Mouse (Mus musculus): Measurements from ENCODE around the gene Lce1f. TPM values are rescaled to one million over a fixed set of nuclear protein-coding genes. Genes with fewer than 3 reads are reported as not detected.
"Not testable (repeated sequence)": the region's sequence is repeated elsewhere in the genome, so short reads cannot be mapped to it uniquely, and the experiment has no call there.

The Lce1f gene
- polyA plus RNA-seq, 1 experiment from 2014 or later = not detected

- not testable (repeated sequence) for H3K4me2 ChIP-seq (ENCODE audit: low read length); H3K4me1 ChIP-seq (replicated peaks; ENCODE audit: control insufficient read depth, insufficient read depth, low read length); H3K9ac ChIP-seq (replicated peaks; ENCODE audit: low read depth, low read length); H3K9me3 ChIP-seq (ENCODE audit: control insufficient read depth, low read length); ATAC-seq; H3K27ac ChIP-seq (ENCODE audit: low read length); H3K4me3 ChIP-seq (replicated peaks; ENCODE audit: low read length); H3K36me3 ChIP-seq (ENCODE audit: control insufficient read depth, insufficient read depth); H3K27me3 ChIP-seq (replicated peaks; ENCODE audit: control insufficient read depth, insufficient read depth, low read length)
- 93% methylated on average over 16 of the region's 16 CpGs for WGBS
Measured at GRCm38 (mm10) chr3:92689154-92689553, 31.0 kb downstream of the Lce1f start.

- no peak for ATAC-seq
- WGBS = 72% methylated on average over 2 of the region's 2 CpGs
- Histone ChIP-seq H3K27me3 (replicated peaks; ENCODE audit: control insufficient read depth, insufficient read depth, low read length) (no peaks in the 10 kb centered on the region), H3K9ac (replicated peaks; ENCODE audit: low read depth, low read length) (no peak within 1 kb of the TSS), H3K9me3 (ENCODE audit: control insufficient read depth, low read length) (no peaks in the 10 kb centered on the region), H3K36me3 (ENCODE audit: control insufficient read depth, insufficient read depth) (no peaks in the 10 kb centered on the region), H3K4me1 (replicated peaks; ENCODE audit: control insufficient read depth, insufficient read depth, low read length) (no peaks in the 10 kb centered on the region), H3K4me3 (replicated peaks; ENCODE audit: low read length) (no peak within 1 kb of the TSS), H3K4me2 (ENCODE audit: low read length) (no peak within 1 kb of the TSS), H3K27ac (ENCODE audit: low read length) (no peak within 1 kb of the TSS)
Measured at GRCm38 (mm10) chr3:92687110-92687509, 33.0 kb downstream of the Lce1f start, which contains the start of gene Lce1d. TSS of gene Lce1d (minus strand) at chr3:92687210.

DNA sequence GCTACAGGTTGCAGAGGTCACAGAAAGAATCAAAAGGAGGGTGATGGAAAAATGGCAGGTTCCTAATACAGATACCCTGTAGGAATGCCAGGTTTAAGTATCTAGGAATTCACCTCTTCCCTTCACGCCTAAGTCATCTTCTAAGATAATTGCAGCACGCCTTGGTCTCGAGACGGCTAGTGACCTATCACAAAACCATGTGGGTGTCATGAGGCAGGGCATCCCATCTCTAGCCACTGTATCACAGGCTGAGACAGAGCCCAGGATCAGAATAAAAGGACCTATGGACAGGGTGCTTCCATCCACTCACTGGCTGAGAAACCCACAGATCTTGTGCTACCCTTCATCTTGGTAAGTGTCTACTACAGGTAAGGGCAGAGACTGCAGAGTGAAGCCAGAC, 41.2 kb downstream of the Lce1f start, which contains the start of gene Lce1c:
Gene Lce1c, plus strand, starts transcription at position 301 of the 400 bp plus-strand sequence.
- ATAC-seq = no peak
- Histone ChIP-seq H3K4me1 (replicated peaks; ENCODE audit: control insufficient read depth, insufficient read depth, low read length) (no peaks in the 10 kb centered on the region), H3K27ac (ENCODE audit: low read length) (no peak within 1 kb of the TSS), H3K4me3 (replicated peaks; ENCODE audit: low read length) (no peak within 1 kb of the TSS), H3K4me2 (ENCODE audit: low read length) (no peak within 1 kb of the TSS), H3K36me3 (ENCODE audit: control insufficient read depth, insufficient read depth) (no peaks in the 10 kb centered on the region), H3K9me3 (ENCODE audit: control insufficient read depth, low read length) (no peaks in the 10 kb centered on the region), H3K9ac (replicated peaks; ENCODE audit: low read depth, low read length) (no peak within 1 kb of the TSS), H3K27me3 (replicated peaks; ENCODE audit: control insufficient read depth, insufficient read depth, low read length) (no peaks in the 10 kb centered on the region)
- 94% methylated on average over 4 of the region's 4 CpGs for WGBS

GRCm38 (mm10) chr3:92670215-92670614, 49.9 kb downstream of the Lce1f start, which contains the start of gene Lce1a2:
TSS of gene Lce1a2 (minus strand) at chr3:92670315.
- no peak for ATAC-seq
- no peaks in the 10 kb centered on the region for H3K36me3 ChIP-seq (ENCODE audit: control insufficient read depth, insufficient read depth)
- no peak within 1 kb of the TSS for H3K9ac ChIP-seq (replicated peaks; ENCODE audit: low read depth, low read length)
- H3K4me2 ChIP-seq (ENCODE audit: low read length) = no peak within 1 kb of the TSS
- no peak within 1 kb of the TSS for H3K4me3 ChIP-seq (replicated peaks; ENCODE audit: low read length)
- no peaks in the 10 kb centered on the region for H3K27me3 ChIP-seq (replicated peaks; ENCODE audit: control insufficient read depth, insufficient read depth, low read length)
- no peaks in the 10 kb centered on the region for H3K9me3 ChIP-seq (ENCODE audit: control insufficient read depth, low read length)
- H3K4me1 ChIP-seq (replicated peaks; ENCODE audit: control insufficient read depth, insufficient read depth, low read length) = no peaks in the 10 kb centered on the region
- H3K27ac ChIP-seq (ENCODE audit: low read length) = no peak within 1 kb of the TSS

Other genes starting within 250 kb of the Lce1f start
- 0.32 TPM in 1 of 2 replicates, not detected in the other for gene Sprr1a, start 234.5 kb downstream of the Lce1f start, polyA plus RNA-seq (2015; fragmentation: Nextera tagmentation; extraction: Ambion mirVana)
- not detected in 2 replicates for gene Sprr4, start 219.9 kb downstream of the Lce1f start, polyA plus RNA-seq (2015; fragmentation: Nextera tagmentation; extraction: Ambion mirVana)
- gene 2310046K23Rik, start 185.8 kb downstream of the Lce1f start, polyA plus RNA-seq (2015; fragmentation: Nextera tagmentation; extraction: Ambion mirVana) = not detected in 2 replicates
- not detected in 2 replicates for gene Ivl, start 146.6 kb downstream of the Lce1f start, polyA plus RNA-seq (2015; fragmentation: Nextera tagmentation; extraction: Ambion mirVana)
- not detected in 2 replicates for gene Smcp, start 131.4 kb downstream of the Lce1f start, polyA plus RNA-seq (2015; fragmentation: Nextera tagmentation; extraction: Ambion mirVana)
- gene 2210017I01Rik, start 112.9 kb downstream of the Lce1f start, polyA plus RNA-seq (2015; fragmentation: Nextera tagmentation; extraction: Ambion mirVana) = not detected in 2 replicates
- not detected in 2 replicates for gene Lce6a, start 98.7 kb downstream of the Lce1f start, polyA plus RNA-seq (2015; fragmentation: Nextera tagmentation; extraction: Ambion mirVana)
- gene Lce1a1, start 72.0 kb downstream of the Lce1f start, polyA plus RNA-seq (2015; fragmentation: Nextera tagmentation; extraction: Ambion mirVana) = not detected in 2 replicates
- not detected in 2 replicates for gene Lce1b, start 63.4 kb downstream of the Lce1f start, polyA plus RNA-seq (2015; fragmentation: Nextera tagmentation; extraction: Ambion mirVana)
- gene Lce1a2, start 50.0 kb downstream of the Lce1f start, polyA plus RNA-seq (2015; fragmentation: Nextera tagmentation; extraction: Ambion mirVana) = not detected in 2 replicates
- gene Lce1c, start 41.1 kb downstream of the Lce1f start, polyA plus RNA-seq (2015; fragmentation: Nextera tagmentation; extraction: Ambion mirVana) = not detected in 2 replicates
- not detected in 2 replicates for gene Lce1d, start 33.1 kb downstream of the Lce1f start, polyA plus RNA-seq (2015; fragmentation: Nextera tagmentation; extraction: Ambion mirVana)
- gene Lce1e, start 11.3 kb downstream of the Lce1f start, polyA plus RNA-seq (2015; fragmentation: Nextera tagmentation; extraction: Ambion mirVana) = not detected in 2 replicates
- gene Gm38119, start 18.7 kb upstream of the Lce1f start, polyA plus RNA-seq (2015; fragmentation: Nextera tagmentation; extraction: Ambion mirVana) = not detected in 2 replicates
- not detected in 2 replicates for gene Lce1g, start 32.0 kb upstream of the Lce1f start, polyA plus RNA-seq (2015; fragmentation: Nextera tagmentation; extraction: Ambion mirVana)
- gene Lce1h, start 44.7 kb upstream of the Lce1f start, polyA plus RNA-seq (2015; fragmentation: Nextera tagmentation; extraction: Ambion mirVana) = not detected in 2 replicates
- gene Lce1i, start 58.5 kb upstream of the Lce1f start, polyA plus RNA-seq (2015; fragmentation: Nextera tagmentation; extraction: Ambion mirVana) = not detected in 2 replicates
- not detected in 2 replicates for gene Lce1j, start 70.2 kb upstream of the Lce1f start, polyA plus RNA-seq (2015; fragmentation: Nextera tagmentation; extraction: Ambion mirVana)
- gene Lce1k, start 87.5 kb upstream of the Lce1f start, polyA plus RNA-seq (2015; fragmentation: Nextera tagmentation; extraction: Ambion mirVana) = not detected in 2 replicates
- gene Kprp, start 106.9 kb upstream of the Lce1f start, polyA plus RNA-seq (2015; fragmentation: Nextera tagmentation; extraction: Ambion mirVana) = not detected in 2 replicates
- not detected in 2 replicates for gene Lce1l, start 130.9 kb upstream of the Lce1f start, polyA plus RNA-seq (2015; fragmentation: Nextera tagmentation; extraction: Ambion mirVana)
- not detected in 2 replicates for gene 2310050C09Rik, start 149.9 kb upstream of the Lce1f start, polyA plus RNA-seq (2015; fragmentation: Nextera tagmentation; extraction: Ambion mirVana)
- gene Lce3a, start 205.9 kb upstream of the Lce1f start, polyA plus RNA-seq (2015; fragmentation: Nextera tagmentation; extraction: Ambion mirVana) = not detected in 2 replicates
- gene Lce3b, start 212.6 kb upstream of the Lce1f start, polyA plus RNA-seq (2015; fragmentation: Nextera tagmentation; extraction: Ambion mirVana) = not detected in 2 replicates
- gene Lce3c, start 224.1 kb upstream of the Lce1f start, polyA plus RNA-seq (2015; fragmentation: Nextera tagmentation; extraction: Ambion mirVana) = not detected in 2 replicates
- gene Lce3d, start 237.0 kb upstream of the Lce1f start, polyA plus RNA-seq (2015; fragmentation: Nextera tagmentation; extraction: Ambion mirVana) = not detected in 2 replicates
- gene Lce3e, start 246.7 kb upstream of the Lce1f start, polyA plus RNA-seq (2015; fragmentation: Nextera tagmentation; extraction: Ambion mirVana) = not detected in 2 replicates

All from forebrain, embryonic 16.5 days (tissue).